Mouse (Mus musculus): Measurements from ENCODE around the gene Csrnp3.
"Not testable (repeated sequence)": the region's sequence is repeated elsewhere in the genome, so short reads cannot be mapped to it uniquely, and the experiment has no call there.

Csrnp3 gene

DNA sequence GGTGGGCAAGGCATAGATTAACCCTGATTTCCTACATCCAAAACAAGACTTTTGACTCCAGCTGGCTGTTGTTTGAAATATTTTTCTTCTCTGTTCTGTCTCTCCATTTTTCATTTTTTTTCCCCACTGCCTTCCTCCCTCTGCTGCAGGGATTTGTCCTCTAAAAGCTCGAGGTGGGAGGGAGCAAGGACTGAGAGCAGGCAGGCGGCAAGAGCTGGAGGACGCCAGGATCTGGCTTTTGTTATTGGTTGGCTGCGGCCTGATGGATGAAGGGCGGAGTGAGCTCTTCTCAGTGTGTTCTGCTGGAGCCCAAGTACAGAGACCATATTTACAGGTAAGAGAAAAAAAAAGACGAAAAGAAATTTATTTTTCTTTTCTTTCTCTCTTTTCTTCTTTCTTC is at the start of gene Csrnp3:
TSS of gene Csrnp3 (plus strand) at position 217 of the 400 bp plus-strand sequence.
- no peak for DNase-seq (ENCODE audit: extremely low read depth, low read depth, low spot score)

DNA sequence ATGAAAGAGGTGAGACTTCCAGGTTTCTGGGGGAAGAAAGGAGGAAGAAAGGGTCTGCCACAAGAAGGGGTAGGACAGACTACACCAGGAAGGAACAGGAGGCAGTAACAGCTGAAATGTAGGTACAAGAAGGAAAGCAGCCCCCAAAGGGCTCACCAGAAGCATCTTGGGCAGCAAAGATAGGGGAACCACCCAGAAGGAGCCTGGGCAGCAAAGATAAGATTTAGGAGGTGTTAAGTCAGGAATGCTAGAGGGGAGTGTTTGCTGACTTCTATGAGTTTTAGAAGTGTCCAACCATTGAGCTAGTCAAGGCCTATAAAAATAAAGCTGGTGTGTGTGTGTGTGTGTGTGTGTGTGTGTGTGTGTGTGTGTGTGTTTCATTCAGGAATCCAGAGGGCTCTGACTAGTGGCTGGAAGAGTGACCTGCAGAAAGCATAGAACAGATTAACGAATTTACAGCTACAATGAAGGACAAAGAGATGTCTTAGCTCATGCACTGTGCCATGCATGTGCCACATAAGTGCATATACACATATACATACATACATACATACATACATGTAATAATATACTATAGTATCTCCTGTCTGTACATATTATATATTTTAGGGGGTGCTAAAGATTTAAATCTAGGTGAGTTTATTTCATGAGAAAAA is 44.4 kb upstream of the Csrnp3 start:
- DNase-seq (ENCODE audit: extremely low read depth, low read depth, low spot score), result no peak

DNA sequence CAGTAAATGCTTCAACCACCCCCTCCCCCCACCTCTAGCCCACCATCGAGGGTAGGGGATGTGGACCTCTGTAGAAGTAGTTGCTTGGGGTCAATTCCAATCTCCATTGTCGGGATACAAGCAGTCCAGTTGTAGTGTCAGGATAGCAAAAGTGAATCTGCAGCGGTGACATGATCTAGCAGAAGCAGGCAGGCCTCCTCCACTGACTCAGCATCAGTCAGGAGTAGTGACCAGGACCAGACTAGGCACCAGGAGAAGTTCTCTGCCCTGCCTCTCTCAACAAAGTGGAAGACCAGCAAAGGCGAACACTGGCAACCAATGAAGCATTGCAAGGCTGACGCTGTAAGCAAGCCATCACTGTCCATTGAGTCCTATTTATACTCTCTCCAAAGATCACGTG is 39.0 kb upstream of the Csrnp3 start:
- no peak for DNase-seq (ENCODE audit: extremely low read depth, low read depth, low spot score)

DNA sequence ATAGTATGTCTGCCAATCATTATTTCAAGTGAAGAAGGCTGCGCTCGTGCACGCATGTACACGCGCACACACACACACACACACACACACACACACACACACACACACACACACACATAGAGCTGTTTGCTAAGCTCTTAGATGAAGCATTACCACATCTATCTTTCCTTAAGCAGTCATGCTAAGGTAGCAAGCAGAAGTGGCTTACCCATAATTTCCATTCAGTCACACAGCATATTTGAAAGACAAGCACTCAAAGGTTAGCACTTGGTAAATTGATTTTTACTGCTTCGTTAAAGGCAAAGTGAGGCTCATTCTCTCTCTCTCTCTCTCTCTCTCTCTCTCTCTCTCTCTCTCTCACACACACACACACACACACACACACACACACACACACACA is 34.4 kb upstream of the Csrnp3 start:
- DNase-seq (ENCODE audit: extremely low read depth, low read depth, low spot score), result not testable (repeated sequence)

DNA sequence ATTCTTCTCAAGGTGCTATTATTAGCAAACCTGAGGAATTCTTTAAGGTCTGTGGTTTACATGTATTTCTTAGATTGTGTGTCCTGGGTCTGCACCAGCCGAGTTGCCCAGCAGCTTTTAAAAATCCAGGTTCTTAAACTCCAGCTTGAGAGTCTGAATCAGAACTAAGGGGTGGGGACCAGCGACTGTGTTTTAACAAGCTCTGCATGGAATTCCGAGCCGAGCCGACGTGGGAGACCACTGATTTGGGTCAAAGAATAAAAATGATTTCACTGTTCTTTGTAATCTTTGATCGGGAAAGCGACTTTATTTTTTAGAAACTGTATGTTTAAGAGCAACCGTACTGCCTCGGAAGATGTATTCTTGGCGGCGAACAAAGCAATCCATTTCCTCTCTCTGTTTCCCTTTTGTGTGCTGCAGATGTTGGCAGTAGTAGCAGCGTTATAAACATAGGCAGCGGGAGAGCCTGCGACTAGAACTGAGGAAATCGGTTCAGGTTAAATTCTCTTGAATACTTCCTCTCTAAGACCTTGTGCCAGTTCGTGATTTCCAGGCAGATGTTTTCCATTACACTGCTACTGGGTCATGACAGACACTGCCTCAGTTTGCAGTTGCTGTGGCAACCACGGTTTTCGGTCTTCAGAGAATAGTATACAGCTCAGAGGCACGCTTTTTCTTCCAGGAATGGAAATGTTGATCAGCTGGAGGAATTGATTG is 27.3 kb upstream of the Csrnp3 start:
- no peak for DNase-seq (ENCODE audit: extremely low read depth, low read depth, low spot score)

DNA sequence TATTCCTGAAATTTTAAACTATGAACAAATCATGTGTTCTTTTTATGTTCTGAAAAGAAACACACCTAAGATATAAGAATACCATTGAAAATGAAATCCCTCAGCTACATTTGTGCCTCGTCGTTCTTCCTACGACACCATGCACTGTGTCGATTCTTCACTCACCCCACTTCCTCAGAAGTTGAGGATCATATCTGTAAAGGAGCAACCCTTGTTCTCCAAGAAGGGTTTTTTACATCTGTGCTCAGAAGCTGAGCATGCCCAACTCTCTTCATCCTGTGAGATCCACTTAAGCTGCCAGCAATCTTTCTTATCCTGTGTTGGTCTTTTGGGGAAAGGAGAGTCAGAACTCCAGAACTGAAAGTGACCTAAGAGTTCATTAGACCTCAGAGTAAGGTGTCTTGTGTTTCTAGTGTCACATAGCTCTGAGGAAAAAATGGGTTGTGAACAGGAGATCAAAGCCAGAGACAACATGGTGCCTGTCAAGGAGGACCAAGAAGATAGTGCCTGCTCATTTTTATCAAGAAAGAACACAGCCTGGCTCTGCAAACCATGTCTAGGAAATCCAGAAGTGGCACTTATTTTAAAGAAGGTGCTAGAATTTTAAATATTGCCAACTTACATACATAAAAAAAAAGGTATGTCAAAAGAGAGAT is 25.3 kb upstream of the Csrnp3 start:
- DNase-seq (ENCODE audit: extremely low read depth, low read depth, low spot score), result no peak

DNA sequence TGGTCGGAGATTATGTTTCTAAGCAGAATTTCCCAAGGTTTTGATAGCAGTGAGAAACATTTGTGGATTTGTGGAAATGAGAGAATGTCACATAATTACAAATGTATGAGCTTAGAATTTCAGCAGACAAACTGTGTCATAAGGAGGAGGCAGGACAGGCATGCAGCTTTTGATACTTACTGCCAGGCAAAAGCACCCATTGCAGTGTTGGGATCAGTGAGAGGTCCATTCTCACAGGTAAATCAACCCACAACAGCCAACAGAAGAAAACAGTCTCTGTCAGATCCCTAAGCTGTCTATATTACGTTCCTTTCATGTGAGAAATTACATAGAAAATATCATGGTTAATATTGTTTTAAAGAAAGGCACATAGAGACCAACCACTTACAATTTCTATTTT is 19.3 kb upstream of the Csrnp3 start:
- no peak for DNase-seq (ENCODE audit: extremely low read depth, low read depth, low spot score)

DNA sequence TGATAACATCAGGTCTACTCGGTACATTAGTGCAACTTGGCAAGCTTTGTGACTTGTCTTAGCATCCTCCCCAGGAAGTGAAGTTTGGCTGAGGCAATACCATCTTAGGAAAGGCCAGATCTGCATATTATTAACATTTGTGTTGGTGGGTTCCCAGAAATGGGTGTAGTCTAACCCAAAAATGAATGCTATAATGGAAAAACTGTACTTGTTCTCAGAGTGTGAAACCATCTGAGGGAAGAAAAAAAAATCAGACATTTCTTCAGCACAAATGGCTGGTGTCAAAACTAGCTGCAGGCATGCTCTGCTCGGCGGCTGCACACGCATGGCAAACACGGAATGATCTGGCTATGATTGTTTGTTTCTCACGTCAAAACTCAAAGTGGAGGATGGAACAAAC is 18.8 kb upstream of the Csrnp3 start:
- no peak for DNase-seq (ENCODE audit: extremely low read depth, low read depth, low spot score)

DNA sequence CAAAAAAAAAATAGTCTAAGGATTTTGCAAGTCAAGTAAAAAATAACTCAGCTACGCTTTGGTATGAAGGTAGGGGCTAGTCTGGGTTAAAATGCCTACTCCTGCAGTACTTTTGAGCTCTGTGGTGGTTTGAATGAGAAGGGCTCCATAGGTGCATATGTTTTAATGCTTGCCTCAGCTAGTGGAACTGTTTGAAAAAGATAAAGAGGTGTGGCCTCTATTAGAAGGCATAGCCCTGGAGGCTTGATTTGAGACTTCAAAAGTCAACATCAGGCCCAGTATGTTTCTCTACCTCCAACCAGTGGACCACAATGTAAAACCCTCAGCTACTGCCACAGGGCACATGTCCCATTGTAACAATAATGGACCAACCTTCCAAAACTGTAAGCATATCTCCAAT is 16.9 kb upstream of the Csrnp3 start:
- DNase-seq (ENCODE audit: extremely low read depth, low read depth, low spot score), result no peak

DNA sequence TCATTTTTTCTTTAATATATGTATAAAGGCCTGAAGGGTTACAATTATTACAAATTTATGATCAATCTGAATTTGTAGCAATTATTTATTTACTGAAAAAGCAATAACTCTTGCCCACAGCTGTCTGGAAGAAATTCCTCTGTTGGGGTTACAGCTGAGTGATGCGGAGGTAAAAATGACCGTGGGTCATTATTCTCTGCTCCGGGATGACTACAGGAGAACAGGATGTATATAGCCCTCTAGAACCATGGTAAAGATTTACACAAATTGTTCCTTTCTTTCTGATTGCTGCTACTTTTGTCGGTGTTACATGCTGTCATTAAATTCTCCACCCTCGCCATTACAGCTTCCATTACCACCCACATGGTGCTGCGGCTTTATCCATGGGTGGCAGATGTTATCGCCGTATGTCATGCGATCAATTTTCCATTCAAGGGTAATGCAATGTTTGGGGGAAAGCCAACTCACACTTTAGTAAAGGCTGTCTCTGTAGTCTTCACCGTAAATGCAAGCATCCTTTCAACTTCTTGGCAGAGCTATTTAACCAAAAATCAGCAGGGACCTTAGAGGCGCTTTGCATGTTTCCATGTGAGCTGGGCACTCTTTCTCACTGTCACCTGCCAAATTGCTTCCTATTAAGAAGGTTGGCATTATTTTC is 12.7 kb upstream of the Csrnp3 start:
- DNase-seq (ENCODE audit: extremely low read depth, low read depth, low spot score), result no peak

DNA sequence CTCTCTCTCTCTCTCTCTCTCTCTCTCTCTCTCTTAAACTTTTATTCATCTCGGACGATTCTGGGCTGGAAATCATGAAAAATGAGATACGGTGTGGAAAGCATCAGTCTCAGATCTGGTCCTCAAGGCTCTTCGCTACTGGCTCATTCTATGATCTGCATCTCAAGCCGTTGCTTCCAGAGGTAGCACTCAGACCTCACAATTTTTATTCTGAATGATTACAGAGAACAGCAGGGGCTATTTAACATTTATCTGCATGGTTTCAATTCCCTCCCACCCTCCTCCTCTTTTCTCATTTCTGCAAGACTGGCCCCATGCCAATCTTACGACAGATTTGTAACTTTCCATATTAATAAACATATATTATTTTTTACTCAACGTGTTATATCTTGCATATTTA is 12.1 kb upstream of the Csrnp3 start:
- no peak for DNase-seq (ENCODE audit: extremely low read depth, low read depth, low spot score)

DNA sequence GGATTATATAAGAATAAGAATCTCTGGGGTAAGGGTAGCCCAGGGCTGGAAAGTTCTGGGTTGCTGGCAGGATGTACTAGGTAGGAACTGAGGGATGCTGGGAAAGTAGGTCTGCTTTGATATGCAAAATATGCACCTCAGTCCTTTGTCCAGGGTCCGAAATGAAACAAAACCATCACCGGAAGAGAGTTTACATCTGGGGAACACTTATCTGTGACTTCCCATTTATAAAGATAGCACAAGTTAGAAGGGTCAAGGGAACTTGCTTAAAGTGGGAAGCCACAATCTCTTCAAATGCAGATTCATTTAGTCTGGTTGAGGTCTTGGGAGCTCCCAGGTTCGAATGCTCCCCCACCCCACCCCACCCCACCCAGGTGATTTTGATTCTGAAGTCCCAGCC is 4.0 kb upstream of the Csrnp3 start:
- no peak for DNase-seq (ENCODE audit: extremely low read depth, low read depth, low spot score)

DNA sequence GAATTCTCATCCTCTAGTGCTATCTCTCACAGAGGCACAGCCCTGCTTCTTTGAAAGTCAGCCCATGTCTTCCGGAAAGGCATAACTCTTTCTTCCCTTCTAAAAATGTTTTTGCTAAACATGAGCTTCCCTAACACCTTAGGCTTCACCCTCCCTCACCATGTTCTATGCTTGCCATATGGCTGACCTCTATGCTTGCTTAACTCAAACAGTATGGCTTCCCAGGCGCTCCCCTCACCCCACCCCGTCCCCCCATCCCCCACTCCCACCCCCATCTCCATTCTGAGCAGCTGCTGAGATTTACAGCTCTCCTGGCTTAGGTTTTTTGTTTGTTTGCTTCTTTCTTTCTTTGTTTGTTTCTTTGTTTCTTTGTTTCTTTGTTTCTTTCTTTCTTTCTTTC is 3.2 kb upstream of the Csrnp3 start:
- DNase-seq (ENCODE audit: extremely low read depth, low read depth, low spot score), result no peak

DNA sequence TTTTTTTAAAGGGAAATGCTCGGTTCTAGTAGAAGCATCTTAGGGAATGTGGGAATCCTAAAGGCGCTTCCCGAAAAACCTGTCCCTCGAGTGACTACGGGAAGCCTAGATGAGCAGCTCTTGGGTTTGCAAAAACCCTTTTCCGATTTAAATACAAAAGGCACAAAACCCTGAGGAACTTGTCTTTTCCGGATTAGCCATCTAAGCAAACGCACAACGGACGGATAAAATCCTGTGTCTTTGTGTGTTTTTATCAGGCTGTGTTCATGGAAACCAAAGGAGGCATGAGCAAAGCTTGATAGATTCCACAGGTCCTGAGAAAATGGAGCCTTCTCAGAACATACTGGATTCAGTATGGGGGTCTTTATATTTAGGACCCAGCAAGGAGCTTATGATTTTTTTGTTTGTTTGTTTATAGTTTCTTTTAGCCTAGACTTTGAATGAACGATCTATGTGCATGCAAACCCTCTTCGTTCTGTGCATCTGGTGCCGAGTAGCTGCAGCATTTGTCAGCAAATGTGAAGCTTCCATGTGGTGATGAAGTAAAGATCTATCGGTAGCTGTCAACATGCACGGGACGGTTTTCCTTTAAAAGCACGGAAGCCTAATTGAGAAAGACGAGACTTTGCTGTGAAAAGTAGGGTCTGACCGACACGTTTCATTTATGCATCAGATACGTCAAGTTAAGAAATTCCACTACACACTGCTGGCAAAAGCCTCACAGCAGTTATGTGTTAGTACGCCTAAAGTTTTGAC is 611 bp downstream of the Csrnp3 start:
- no peak for DNase-seq (ENCODE audit: extremely low read depth, low read depth, low spot score)

DNA sequence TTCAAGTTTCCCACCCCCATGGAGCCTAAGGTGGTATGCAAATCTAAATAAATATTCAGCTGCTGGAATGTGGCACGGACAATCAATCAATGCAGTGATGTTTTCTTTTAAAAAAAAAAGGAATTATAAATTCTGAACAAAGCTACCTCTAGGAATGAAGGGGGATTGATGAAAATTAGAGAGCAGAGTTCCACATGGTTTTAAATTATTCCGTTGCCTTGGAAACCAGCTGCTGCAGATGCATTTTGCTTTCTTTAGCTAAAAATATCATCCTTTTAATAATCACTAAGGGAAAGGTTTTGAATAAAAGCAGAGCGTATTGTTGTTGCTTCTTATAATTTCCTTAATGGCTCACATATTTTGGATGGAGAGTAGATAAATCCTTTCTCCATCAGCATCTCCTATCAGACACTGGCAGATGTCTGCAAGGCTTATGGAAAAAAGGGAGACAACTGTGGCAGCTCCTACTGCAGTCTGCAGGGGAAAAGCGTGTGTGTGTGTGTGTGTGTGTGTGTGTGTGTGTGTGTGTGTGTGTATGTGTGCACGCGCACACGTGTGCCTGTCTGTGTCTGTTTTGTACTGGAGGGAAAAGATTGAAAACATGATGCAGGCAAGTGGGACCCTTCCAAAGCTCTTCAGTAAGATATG is 2.0 kb downstream of the Csrnp3 start:
- DNase-seq (ENCODE audit: extremely low read depth, low read depth, low spot score), result no peak

DNA sequence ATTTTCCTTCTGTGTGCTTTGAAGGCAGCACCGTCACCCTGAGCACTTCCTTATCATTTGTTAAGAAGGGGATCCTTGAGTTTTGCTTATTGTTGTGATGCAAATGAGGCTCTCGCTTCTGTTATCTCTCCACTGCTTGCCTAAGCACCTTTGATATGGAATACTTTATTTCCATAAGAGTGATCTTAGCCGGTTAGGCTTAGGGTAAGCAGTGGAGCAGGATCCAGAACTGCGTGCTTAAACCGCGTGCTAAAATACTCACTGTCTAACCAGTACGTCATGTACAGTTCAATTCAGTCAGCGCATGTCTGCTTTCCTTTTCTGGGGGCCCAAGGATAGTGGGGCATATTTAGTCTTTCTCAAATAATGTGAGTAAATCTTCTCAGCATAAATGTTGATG is 3.1 kb downstream of the Csrnp3 start:
- DNase-seq (ENCODE audit: extremely low read depth, low read depth, low spot score), result no peak

DNA sequence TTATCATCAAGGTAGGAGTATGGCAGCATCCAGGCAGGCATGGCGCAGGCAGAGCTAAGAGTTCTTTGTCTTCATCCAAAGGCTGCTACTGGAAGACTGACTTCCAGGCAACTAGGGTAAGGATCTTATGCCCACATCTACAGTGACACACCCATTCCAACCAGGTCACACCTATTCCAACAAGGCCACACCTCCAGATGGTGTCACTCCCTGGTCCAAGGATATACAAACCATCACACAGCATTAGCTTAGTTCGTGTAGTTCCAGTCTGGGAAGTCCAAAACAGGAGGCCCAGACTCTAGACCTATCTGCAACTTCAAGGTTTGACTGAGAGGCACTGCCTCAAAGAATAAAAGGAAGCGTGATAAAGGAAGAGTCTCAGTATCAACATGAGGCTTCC is 4.7 kb downstream of the Csrnp3 start:
- not testable (repeated sequence) for DNase-seq (ENCODE audit: extremely low read depth, low read depth, low spot score)

DNA sequence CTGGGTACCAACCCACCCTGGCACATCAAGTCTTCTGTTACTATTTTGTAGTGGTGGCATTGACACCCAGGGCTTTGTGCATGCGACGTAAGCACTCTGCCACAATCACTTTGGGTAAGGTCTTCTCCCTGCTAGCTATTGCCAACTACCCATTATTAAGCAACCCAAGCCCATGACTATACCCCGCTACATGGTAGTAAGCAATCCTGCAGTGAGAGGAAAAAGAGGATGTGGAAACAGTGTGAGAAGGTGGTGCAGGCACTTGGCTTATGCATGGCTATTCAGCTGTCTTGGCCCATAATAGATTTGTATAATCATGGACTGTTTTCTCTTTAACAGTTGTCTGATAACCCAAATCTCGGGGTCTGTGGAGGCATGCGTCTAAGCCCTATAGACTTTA is 11.2 kb downstream of the Csrnp3 start:
- DNase-seq (ENCODE audit: extremely low read depth, low read depth, low spot score), result no peak

DNA sequence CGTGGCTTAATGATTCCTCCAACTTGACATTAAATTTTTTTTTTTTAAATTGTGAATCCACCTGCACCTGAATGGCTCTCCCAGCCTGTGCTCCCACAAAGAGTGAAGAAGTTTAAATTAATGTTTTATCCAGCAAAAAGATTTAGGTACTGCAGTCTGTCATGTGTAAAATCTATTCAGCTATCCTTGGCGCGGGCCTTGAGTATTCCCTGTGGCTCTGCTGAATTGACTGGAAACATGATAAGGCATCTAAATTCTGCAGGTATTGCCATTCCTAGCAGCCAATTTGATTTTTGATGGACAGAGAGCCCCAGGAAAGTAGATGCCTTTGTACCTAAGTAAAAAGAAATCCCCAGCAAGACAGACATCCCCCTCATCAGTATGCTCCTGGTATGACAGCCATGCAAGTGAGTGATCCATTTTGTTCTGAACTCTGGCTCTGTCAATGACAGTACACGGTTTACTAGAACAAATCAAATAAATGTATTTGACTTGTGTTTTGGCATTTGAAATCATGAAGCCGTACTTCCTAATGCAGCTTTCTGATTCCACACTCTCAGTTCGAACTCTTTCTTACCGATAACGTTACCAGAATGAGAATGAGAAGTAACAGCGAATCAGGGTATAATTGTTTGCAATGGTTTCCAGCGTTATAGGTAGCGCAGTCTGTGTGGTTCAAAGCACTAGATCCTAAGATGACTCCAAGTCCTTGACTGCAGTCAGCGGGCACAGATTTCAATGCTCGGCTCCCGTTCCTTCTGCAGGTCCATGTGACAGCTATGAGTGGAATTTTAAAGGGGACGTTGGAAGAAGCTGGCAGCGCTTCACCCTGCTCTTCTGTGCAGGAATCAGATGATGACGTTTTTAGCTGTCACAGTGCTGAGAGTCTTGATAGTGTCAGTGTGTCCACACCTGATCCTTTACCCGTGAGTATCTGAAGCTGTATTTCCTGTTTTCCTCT is 14.5 kb downstream of the Csrnp3 start:
- DNase-seq (ENCODE audit: extremely low read depth, low read depth, low spot score), result no peak

Data from fat pad, adult 2 months (tissue).